Mouse (Mus musculus): ENCODE measurements around the gene Gm5431. TPM values are rescaled to one million over a fixed set of nuclear protein-coding genes. Genes with fewer than 3 reads are reported as not detected.
"Not testable (repeated sequence)": the region's sequence is repeated elsewhere in the genome, so short reads cannot be mapped to it uniquely, and the experiment has no call there.

Gm5431 gene
- 0.06 and 0.08 TPM in 2 replicates for polyA plus RNA-seq (2012; rRNA removed)

DNA sequence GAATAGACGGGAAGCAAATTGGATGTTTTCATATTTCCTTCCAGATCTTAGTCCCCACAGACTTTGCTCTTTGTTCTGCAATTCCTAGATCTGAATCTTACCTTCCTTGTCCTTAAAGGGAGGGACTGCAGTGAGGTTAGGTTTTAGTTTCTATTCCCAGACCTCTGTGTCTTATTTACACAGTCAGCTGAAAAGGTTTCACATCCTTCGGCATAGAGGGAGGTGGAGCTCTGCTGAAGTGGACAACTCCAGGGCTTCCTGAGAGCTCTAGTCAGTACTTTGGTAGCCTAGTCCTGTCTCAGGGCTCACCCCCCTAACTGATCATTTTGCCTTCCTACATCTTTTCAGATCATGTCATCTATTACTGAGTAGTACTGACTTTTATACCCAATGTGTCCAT, at the start of gene Gm5431:
Gm5431 (minus strand) TSS at position 194 of the 400 bp plus-strand sequence.
- no peaks in the 10 kb centered on the region for H3K4me1 ChIP-seq (ENCODE audit: control insufficient read depth, insufficient read depth, low read length)
- no peaks in the 10 kb centered on the region for H3K27me3 ChIP-seq (ENCODE audit: control insufficient read depth, insufficient read depth, low read length)
- H3K4me3 ChIP-seq (replicated peaks; ENCODE audit: insufficient read depth, low read depth, low read length) = no peak within 1 kb of the TSS
- no peak within 1 kb of the TSS for H3K27ac ChIP-seq (ENCODE audit: insufficient read depth, low read length)
- DNase-seq = no peak
- no peak for TF ChIP-seq CTCF (IDR thresholded peaks at IDR 0.05; ENCODE audit: borderline replicate concordance, insufficient read depth, low read depth, low read length)
- TF ChIP-seq POLR2A (IDR thresholded peaks at IDR 0.05; ENCODE audit: borderline replicate concordance, insufficient read depth, low read length) = no peak
- WGBS = 72% methylated on average over 2 of the region's 2 CpGs

DNA sequence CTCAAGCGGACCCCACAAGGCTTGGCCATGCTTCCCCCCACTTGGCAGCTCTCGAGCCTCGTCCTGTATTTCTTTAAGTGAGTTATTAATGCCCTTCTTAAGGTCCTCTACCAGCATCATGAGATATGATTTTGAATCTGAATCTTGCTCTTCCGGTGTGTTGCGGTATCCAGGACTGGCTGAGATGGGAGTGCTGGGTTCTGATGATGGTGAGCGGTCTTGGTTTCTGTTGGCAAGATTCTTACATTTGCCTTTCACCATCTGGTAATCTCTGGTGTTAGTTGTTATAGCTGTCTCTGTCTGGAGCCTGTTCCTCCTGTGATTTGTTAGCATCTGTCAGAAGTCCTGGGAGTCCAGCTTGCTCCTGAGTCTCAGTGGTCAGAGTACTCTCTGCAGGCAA, 44.1 kb upstream of the Gm5431 start, which contains the start of gene Psme2b:
Psme2b (minus strand) TSS at position 101 of the 400 bp plus-strand sequence.
- not testable (repeated sequence) for H3K27me3 ChIP-seq (ENCODE audit: control insufficient read depth, insufficient read depth, low read length); H3K4me3 ChIP-seq (replicated peaks; ENCODE audit: insufficient read depth, low read depth, low read length); DNase-seq; H3K4me1 ChIP-seq (ENCODE audit: control insufficient read depth, insufficient read depth, low read length); H3K27ac ChIP-seq (ENCODE audit: insufficient read depth, low read length)
- WGBS = 91% methylated on average over 6 of the region's 6 CpGs

- H3K4me1 ChIP-seq (ENCODE audit: control insufficient read depth, insufficient read depth, low read length); H3K4me3 ChIP-seq (replicated peaks; ENCODE audit: insufficient read depth, low read depth, low read length); H3K27ac ChIP-seq (ENCODE audit: insufficient read depth, low read length); H3K27me3 ChIP-seq (ENCODE audit: control insufficient read depth, insufficient read depth, low read length); DNase-seq: not testable (repeated sequence)
Measured at GRCm38 (mm10) chr11:48939286-48939685, 37.3 kb upstream of the Gm5431 start.

- WGBS = no CpG with 5 or more reads among the region's 3 CpGs
- DNase-seq; H3K27me3 ChIP-seq (ENCODE audit: control insufficient read depth, insufficient read depth, low read length): not testable (repeated sequence)
Measured at GRCm38 (mm10) chr11:48935291-48935690, 33.3 kb upstream of the Gm5431 start.

DNA sequence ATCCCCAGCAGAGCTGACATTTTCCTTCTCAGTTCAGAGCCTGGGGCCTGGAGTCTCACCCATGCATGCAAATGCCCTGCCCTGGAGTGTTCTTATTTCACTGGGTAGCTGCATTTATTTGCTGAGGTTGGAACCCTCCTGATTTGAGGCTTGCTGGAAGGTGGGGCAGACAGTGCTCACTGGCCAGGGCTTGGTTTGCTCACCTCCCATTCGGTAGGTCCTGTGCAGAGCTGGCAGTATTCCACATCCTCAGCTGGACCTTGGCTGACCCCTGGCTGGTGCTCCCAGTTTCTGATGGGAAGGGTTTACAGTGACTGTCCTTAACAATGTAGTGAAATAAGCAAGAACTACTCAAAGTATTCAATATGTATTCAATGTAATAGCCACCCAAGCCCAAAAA, 31.9 kb upstream of the Gm5431 start:
- H3K4me3 ChIP-seq (replicated peaks; ENCODE audit: insufficient read depth, low read depth, low read length); H3K4me1 ChIP-seq (ENCODE audit: control insufficient read depth, insufficient read depth, low read length); H3K27me3 ChIP-seq (ENCODE audit: control insufficient read depth, insufficient read depth, low read length); DNase-seq; H3K27ac ChIP-seq (ENCODE audit: insufficient read depth, low read length): not testable (repeated sequence)
- 12% methylated on average over 1 of the region's 1 CpGs for WGBS

More at GRCm38 (mm10) chr11:48935291-48935690, 33.3 kb upstream of the Gm5431 start:
- not testable (repeated sequence) for H3K4me3 ChIP-seq (replicated peaks; ENCODE audit: insufficient read depth, low read depth, low read length); H3K27ac ChIP-seq (ENCODE audit: insufficient read depth, low read length); H3K4me1 ChIP-seq (ENCODE audit: control insufficient read depth, insufficient read depth, low read length)

- 80% methylated on average over 1 of the region's 1 CpGs for WGBS
- H3K4me3 ChIP-seq (replicated peaks; ENCODE audit: insufficient read depth, low read depth, low read length); DNase-seq: not testable (repeated sequence)
Measured at GRCm38 (mm10) chr11:48933422-48933821, 31.4 kb upstream of the Gm5431 start.

DNA sequence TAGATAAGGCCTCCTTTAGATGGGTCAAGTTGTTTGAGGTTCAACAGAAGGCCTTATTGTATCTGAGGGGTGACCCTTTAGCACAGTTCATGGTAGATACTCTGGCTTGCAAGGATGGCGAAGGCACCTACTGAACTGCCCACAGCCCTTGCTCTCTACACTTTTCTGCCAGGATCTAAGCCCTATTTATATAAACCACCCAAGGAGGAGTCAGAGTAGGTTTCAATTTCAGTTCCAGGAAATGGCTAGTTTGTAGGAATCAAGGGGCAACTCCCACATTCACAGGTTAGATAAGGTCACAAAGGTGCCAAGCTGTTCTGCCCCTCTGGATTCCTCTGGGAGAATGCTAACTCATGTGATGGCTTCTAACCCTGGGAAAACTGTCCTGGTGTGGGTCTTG, 26.1 kb upstream of the Gm5431 start:
- not testable (repeated sequence) for H3K27me3 ChIP-seq (ENCODE audit: control insufficient read depth, insufficient read depth, low read length); H3K27ac ChIP-seq (ENCODE audit: insufficient read depth, low read length); H3K4me1 ChIP-seq (ENCODE audit: control insufficient read depth, insufficient read depth, low read length); DNase-seq; H3K4me3 ChIP-seq (replicated peaks; ENCODE audit: insufficient read depth, low read depth, low read length)
- WGBS = 94% methylated on average over 1 of the region's 1 CpGs

More at GRCm38 (mm10) chr11:48933422-48933821, 31.4 kb upstream of the Gm5431 start:
- not testable (repeated sequence) for H3K27ac ChIP-seq (ENCODE audit: insufficient read depth, low read length); H3K4me1 ChIP-seq (ENCODE audit: control insufficient read depth, insufficient read depth, low read length); H3K27me3 ChIP-seq (ENCODE audit: control insufficient read depth, insufficient read depth, low read length)

GRCm38 (mm10) chr11:48926437-48926836, 24.4 kb upstream of the Gm5431 start:
- H3K4me1 ChIP-seq (ENCODE audit: control insufficient read depth, insufficient read depth, low read length); H3K27me3 ChIP-seq (ENCODE audit: control insufficient read depth, insufficient read depth, low read length); H3K27ac ChIP-seq (ENCODE audit: insufficient read depth, low read length); DNase-seq; H3K4me3 ChIP-seq (replicated peaks; ENCODE audit: insufficient read depth, low read depth, low read length): not testable (repeated sequence)

GRCm38 (mm10) chr11:48923818-48924217, 21.8 kb upstream of the Gm5431 start:
- H3K4me3 ChIP-seq (replicated peaks; ENCODE audit: insufficient read depth, low read depth, low read length); H3K27ac ChIP-seq (ENCODE audit: insufficient read depth, low read length); H3K4me1 ChIP-seq (ENCODE audit: control insufficient read depth, insufficient read depth, low read length); H3K27me3 ChIP-seq (ENCODE audit: control insufficient read depth, insufficient read depth, low read length); DNase-seq: not testable (repeated sequence)
- WGBS = 88% methylated on average over 5 of the region's 5 CpGs

GRCm38 (mm10) chr11:48918380-48918779, 16.4 kb upstream of the Gm5431 start:
- no peak overlapping the region for H3K4me3 ChIP-seq (replicated peaks; ENCODE audit: insufficient read depth, low read depth, low read length)
- 89% methylated on average over 3 of the region's 3 CpGs for WGBS
- H3K27ac ChIP-seq (ENCODE audit: insufficient read depth, low read length) = no peak overlapping the region
- no peak for DNase-seq
- H3K27me3 ChIP-seq (ENCODE audit: control insufficient read depth, insufficient read depth, low read length) = no peaks in the 10 kb centered on the region
- H3K4me1 ChIP-seq (ENCODE audit: control insufficient read depth, insufficient read depth, low read length) = no peaks in the 10 kb centered on the region
- TF ChIP-seq CTCF (IDR thresholded peaks at IDR 0.05; ENCODE audit: borderline replicate concordance, insufficient read depth, low read depth, low read length) (no peak), POLR2A (IDR thresholded peaks at IDR 0.05; ENCODE audit: borderline replicate concordance, insufficient read depth, low read length) (no peak)

All from cerebellum, adult 2 months (tissue).